Mouse (Mus musculus) megakaryocyte, embryonic 14.5 days (primary cell): Measurements from ENCODE around the gene Topors.

Experiments
- FLI1 ChIP-seq: IDR thresholded peaks from 2 replicates; pipeline ENCODE4 v1.6.1; 2012; ENCODE audit warnings: low read length, inconsistent platforms, mixed read lengths
- GATA1 ChIP-seq: IDR thresholded peaks from 3 replicates; pipeline ENCODE4 v1.6.1; 2012; ENCODE audit warnings: mixed read lengths, low read length, inconsistent platforms, borderline replicate concordance

- no peak for TF ChIP-seq GATA1
- TF ChIP-seq FLI1: no peak
These were observed 25.6 kb downstream of the Topors start for GRCm38 (mm10) chr4:40244035-40244434.
